Mouse (Mus musculus) hindbrain, embryonic 15.5 days (tissue): ENCODE measurements around the gene Pcsk6. TPM values are rescaled to one million over a fixed set of nuclear protein-coding genes. Genes with fewer than 3 reads are reported as not detected.
A peak's percentile ranks its signal among the peaks of the same experiment; 100 is the strongest.

Experiments used
- ATAC-seq: fragments of 200-750 bp; cut with Nextera tagmentation; 2 replicates; pipeline ENCODE4 v1.8.0; 2017; ENCODE audit warnings: low read depth, moderate number of reproducible peaks, moderate TSS enrichment; ENCODE audit not compliant: low FRiP score
- H3K27ac ChIP-seq: fragments of 300-500 bp; sonication (generic); replicated peaks from 2 replicates; pipeline ENCODE4 v1.5.1; 2015; ENCODE audit warnings: mild to moderate bottlenecking, inconsistent platforms
- H3K27me3 ChIP-seq: fragments of 300-500 bp; sonication (generic); 2 replicates; pipeline ENCODE4 v1.6.1; 2015; ENCODE audit warnings: control low read depth, inconsistent platforms
- H3K36me3 ChIP-seq: fragments of 300-500 bp; sonication (generic); 2 replicates; pipeline ENCODE4 v1.6.1; 2015; ENCODE audit warnings: control low read depth, inconsistent platforms
- H3K4me1 ChIP-seq: fragments of 300-500 bp; sonication (generic); replicated peaks from 2 replicates; pipeline ENCODE4 v1.6.1; 2015; ENCODE audit warnings: control low read depth, inconsistent platforms
- H3K4me2 ChIP-seq: fragments of 300-500 bp; sonication (generic); 2 replicates; pipeline ENCODE4 v1.6.1; 2015; ENCODE audit warnings: moderate library complexity, mild to moderate bottlenecking, inconsistent platforms
- H3K4me3 ChIP-seq: fragments of 300-500 bp; sonication (generic); 2 replicates; pipeline ENCODE4 v1.5.1; 2015; ENCODE audit warnings: mild to moderate bottlenecking, inconsistent platforms
- H3K9ac ChIP-seq: fragments of 300-500 bp; sonication (generic); 2 replicates; pipeline ENCODE4 v1.6.1; 2015; ENCODE audit warnings: inconsistent platforms
- H3K9me3 ChIP-seq: fragments of 300-500 bp; sonication (generic); 2 replicates; pipeline ENCODE4 v1.6.1; 2016; ENCODE audit warnings: control low read depth, inconsistent platforms
- WGBS: fragments of 180-500 bp; shearing (Covaris S2); methylation state at CpG from one replicate; pipeline ENCODE4 v1.1.7; 2015; 5-methylcytosine and 5-hydroxymethylcytosine counted together
- polyA plus RNA-seq: library from polyadenylated mRNA; unstranded; fragments of >200 nt; fragmentation: Nextera tagmentation; extraction: Ambion mirVana; gene quantifications from 2 replicates; pipeline ENCODE4 v1.2.1, GENCODE M21; 2015

Pcsk6 gene
- polyA plus RNA-seq, 1 experiment from 2014 or later: 1.8 TPM

DNA sequence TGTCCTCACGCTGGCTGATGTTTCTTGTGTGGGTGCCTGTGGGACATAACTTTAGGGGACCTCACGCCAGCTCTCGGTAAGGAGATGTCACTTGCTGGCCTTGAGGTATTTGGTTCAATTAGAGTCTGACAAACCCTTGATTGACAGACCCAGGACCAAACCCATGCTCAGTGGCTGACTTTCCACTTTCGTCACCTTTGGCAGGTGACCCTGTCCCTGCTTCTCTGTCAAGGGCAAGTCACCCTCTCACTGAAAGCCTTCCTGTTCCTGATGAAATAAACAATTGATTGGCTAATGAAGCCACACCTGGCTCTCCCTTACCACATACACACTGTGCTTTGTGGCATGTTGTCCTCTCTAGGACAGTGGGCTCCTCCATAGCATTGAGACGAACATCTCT lies 8.3 kb downstream of the Pcsk6 start:
- H3K4me2 ChIP-seq: no peak overlapping the region
- 92% methylated on average over 5 of the region's 5 CpGs for WGBS
- ATAC-seq: no peak

DNA sequence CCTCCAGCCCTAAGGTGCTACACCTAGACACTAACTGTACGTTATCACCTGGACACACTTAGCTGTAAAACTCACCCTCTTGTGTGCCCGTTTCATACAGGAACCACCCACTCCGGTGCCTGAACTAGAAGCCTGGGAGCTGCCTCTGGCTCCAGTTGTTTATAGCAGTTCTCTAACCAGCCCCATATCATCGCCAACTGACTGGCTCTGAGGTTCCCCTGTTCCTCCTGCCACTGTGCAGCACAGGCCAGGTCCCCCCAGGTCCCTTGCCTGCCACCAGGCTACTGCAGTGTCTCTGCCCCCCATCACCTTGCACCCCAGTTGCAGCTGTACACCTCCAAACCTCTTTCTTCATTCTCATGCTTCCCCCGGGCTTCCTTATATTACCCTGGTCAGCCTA lies 8.7 kb downstream of the Pcsk6 start:
- WGBS: 92% methylated on average over 5 of the region's 5 CpGs
- Histone ChIP-seq H3K27me3 (peaks cover under 1% of the 10 kb centered on the region; the same call in 1 of the 2 replicates), H3K4me3 (no peak overlapping the region), H3K9ac (no peak overlapping the region), H3K4me2 (no peak overlapping the region), H3K27ac (no peak overlapping the region), H3K36me3 (no peaks in the 10 kb centered on the region), H3K4me1 (peaks cover 21% of the 10 kb centered on the region), H3K9me3 (no peaks in the 10 kb centered on the region)
- no peak for ATAC-seq

More for the DNA sequence above, 8.3 kb downstream of the Pcsk6 start:
- H3K36me3 ChIP-seq: no peaks in the 10 kb centered on the region
- H3K27ac ChIP-seq: no peak overlapping the region
- H3K4me3 ChIP-seq: no peak overlapping the region
- H3K9ac ChIP-seq: no peak overlapping the region
- peaks cover 5% of the 10 kb centered on the region; the same call in 1 of the 2 replicates for H3K27me3 ChIP-seq
- peaks cover 21% of the 10 kb centered on the region for H3K4me1 ChIP-seq
- H3K9me3 ChIP-seq: no peaks in the 10 kb centered on the region

DNA sequence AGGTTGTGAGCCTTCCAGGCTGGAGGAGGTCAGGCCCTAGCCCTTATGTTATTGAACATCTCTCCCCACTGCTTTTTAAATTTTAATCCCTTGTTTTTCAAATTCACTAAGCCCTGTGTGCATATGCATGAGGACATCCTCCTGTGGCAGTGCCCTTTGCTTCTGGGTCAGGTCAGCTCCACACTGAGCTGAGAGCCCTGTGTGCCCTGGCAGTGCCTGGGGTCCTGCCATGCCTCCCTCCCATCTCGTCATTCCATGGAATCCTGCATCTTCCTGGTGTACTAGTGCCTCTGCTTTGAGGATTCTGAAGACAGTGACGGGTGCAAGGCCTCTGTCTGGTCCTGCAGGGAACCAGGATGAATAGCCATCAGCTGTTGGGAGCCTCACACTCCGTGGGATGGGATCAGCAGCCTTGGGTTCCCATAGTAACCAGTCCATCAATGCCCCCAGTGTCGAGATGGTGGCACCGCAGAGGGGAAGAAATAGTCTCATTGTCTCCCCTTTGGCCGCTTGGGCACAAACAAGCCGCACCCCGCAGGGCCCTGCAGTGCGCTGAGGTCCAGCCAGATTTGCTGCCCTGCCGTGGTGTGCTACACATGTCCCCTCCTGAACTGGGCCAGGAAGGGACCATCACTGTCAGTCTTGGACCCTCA lies 9.5 kb downstream of the Pcsk6 start:
- Histone ChIP-seq H3K4me3 (no peak overlapping the region), H3K4me1 (peaks cover 21% of the 10 kb centered on the region), H3K9ac (no peak overlapping the region), H3K27ac (no peak overlapping the region; the same call in 1 of the 2 replicates), H3K36me3 (no peaks in the 10 kb centered on the region), H3K27me3 (no peaks in the 10 kb centered on the region), H3K4me2 (no peak overlapping the region), H3K9me3 (no peaks in the 10 kb centered on the region)
- peak; percentile 89 for ATAC-seq
- 14% methylated on average over 10 of the region's 10 CpGs for WGBS

DNA sequence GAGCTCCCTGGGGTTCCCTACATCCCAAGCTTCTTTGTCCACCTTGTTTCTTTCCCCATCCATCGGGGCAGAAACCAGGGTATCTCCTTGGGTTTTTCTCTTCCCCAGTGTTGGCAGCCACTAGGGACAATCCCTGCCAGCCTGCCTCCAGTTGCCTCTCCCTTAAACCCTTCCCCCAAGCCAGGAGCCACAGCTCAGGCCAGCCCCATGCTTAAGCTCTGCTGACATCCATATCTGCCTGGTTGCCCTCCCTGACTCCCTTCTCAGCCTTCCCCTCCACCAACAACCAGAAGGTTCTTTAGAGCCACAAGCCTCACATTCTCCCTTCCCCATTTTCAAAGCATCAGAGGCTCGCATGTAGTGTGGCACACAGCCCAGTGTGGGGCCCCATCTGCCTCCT lies 10.3 kb downstream of the Pcsk6 start:
- ATAC-seq: no peak
- Histone ChIP-seq H3K9ac (no peak overlapping the region), H3K27ac (no peak overlapping the region), H3K4me1 (peaks cover 21% of the 10 kb centered on the region), H3K9me3 (no peaks in the 10 kb centered on the region), H3K27me3 (no peaks in the 10 kb centered on the region), H3K4me3 (no peak overlapping the region), H3K36me3 (no peaks in the 10 kb centered on the region), H3K4me2 (no peak overlapping the region)
- WGBS: 67% methylated on average over 2 of the region's 2 CpGs

DNA sequence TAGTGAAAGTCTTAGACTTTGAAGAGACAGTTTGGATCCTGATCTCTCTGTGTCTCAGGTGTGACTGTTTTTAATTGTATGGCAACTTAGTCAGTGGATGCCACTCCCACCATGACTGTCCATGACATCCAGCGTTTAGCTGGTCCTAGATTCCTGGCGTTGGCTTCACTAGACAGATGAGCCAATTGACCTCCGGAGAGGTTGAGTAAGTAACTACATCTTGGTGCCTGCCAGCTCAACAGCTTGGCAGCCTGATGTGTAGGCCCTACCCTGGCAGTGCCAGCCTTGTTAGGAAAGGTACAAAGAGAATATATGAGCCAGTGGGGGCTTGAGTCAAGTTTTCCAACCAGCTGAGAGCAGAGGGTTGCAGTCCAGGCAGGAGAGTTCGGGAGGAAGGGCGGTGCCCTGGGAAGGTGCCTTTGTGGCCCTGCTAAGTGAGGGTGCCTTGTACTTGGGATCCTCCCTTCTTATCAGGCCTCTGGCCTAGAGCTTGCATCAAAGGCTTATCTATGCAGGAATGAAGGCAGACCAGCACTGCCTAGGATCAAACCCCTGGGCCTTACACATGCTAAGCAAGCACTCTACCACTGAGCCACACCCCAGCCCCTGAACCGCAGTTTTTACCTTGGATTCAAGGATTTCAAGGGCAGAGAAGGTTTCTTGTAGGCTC lies 11.8 kb downstream of the Pcsk6 start:
- Histone ChIP-seq H3K9ac (no peak overlapping the region), H3K36me3 (no peaks in the 10 kb centered on the region), H3K27ac (no peak overlapping the region), H3K9me3 (no peaks in the 10 kb centered on the region), H3K4me2 (no peak overlapping the region), H3K4me1 (peaks cover 21% of the 10 kb centered on the region), H3K27me3 (no peaks in the 10 kb centered on the region), H3K4me3 (no peak overlapping the region)
- no peak for ATAC-seq
- 86% methylated on average over 6 of the region's 6 CpGs for WGBS

DNA sequence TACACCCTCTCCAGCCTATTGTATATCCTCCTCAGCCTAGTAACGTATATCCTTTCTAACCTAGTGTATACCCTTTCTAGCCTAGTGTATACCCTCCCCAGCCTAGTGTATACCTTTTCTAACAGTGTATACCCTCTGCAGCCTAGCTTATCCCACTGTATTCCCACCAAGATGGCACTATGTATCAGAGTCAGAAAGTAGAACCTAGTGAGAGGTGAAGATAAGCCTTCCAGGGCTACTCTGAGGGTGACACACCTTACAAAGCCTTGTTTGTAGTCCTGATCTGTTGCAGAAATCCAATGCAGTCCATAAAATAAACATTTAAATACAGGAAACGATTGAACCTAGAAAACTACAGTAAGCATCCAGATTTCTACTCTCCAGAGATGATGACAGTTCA lies 12.4 kb downstream of the Pcsk6 start:
- Histone ChIP-seq H3K4me1 (peaks cover 21% of the 10 kb centered on the region), H3K27ac (no peak overlapping the region), H3K27me3 (no peaks in the 10 kb centered on the region), H3K36me3 (no peaks in the 10 kb centered on the region), H3K4me2 (no peak overlapping the region), H3K9ac (no peak overlapping the region), H3K4me3 (no peak overlapping the region), H3K9me3 (no peaks in the 10 kb centered on the region)
- WGBS: 85% methylated on average over 2 of the region's 2 CpGs
- no peak for ATAC-seq

DNA sequence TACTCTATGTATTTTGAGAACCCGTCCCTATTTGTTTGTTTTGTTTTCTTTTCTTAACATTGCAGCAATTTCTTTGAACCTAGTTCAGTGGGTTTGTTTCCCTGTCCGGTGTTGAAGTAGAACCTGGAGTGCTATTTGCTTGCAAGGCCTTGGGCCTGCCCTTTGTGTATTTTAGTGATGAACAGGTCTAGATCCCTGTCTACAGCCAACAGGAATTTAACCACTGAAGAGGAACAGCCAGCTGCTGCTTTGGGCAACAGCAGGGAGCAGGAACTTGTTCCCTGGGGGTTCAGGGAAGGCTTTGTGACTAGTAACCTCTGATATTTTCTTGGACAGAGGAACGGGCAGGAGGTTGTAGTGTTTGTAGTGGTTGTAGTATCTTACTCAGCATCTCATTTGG lies 15.1 kb downstream of the Pcsk6 start:
- WGBS: 72% methylated on average over 3 of the region's 3 CpGs
- H3K36me3 ChIP-seq: no peaks in the 10 kb centered on the region
- no peak overlapping the region for H3K27ac ChIP-seq
- no peak overlapping the region for H3K4me2 ChIP-seq
- no peak for ATAC-seq
- H3K27me3 ChIP-seq: no peaks in the 10 kb centered on the region
- no peak overlapping the region for H3K9ac ChIP-seq
- no peaks in the 10 kb centered on the region for H3K9me3 ChIP-seq
- H3K4me3 ChIP-seq: no peak overlapping the region
- H3K4me1 ChIP-seq: peaks cover 13% of the 10 kb centered on the region

DNA sequence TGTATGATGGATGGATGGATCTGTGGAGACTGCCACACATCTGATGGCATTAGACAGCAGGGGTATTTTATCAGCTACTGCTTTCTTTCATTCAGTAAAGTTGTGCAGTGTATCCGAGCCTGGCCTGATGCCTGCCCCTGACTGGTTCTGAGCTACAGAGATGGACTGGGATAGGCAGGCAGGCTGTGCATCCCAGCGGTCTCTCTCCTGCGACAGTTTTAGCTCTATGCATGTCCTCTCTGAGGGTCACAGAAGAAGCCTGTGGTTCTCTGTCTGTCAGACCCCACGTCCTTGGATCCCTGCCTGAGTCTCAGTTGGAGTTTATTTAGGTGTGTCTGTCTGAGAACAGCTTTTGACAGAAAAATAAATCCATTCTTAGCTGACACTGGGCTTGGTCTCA lies 16.7 kb downstream of the Pcsk6 start:
- Histone ChIP-seq H3K27me3 (no peaks in the 10 kb centered on the region), H3K9ac (no peak overlapping the region), H3K27ac (no peak overlapping the region), H3K9me3 (no peaks in the 10 kb centered on the region), H3K4me2 (no peak overlapping the region), H3K4me1 (peaks cover 6% of the 10 kb centered on the region), H3K4me3 (no peak overlapping the region), H3K36me3 (no peaks in the 10 kb centered on the region)
- ATAC-seq: no peak
- 48% methylated on average over 4 of the region's 4 CpGs for WGBS

DNA sequence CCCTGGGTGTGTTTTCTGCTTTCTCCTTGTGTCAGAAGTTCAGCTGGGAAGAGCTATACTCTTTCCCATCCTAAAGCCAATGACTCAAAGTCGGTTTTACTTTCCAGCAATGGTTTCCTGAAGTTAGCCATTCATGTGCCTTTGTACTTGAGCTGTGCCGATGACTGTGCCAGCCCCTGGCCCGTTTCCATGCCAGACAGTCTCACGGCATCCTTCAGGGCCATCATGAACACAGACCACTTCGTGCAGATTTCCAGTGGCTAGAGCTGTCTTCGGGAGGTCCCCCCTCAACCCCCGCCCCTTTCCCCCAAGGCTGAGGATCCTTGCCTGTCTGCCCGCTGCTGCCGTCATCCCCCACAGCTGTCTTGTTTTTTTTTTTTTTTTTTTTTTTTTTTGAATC lies 17.8 kb downstream of the Pcsk6 start:
- Histone ChIP-seq H3K4me3 (no peak overlapping the region), H3K27ac (no peak overlapping the region)
- WGBS: 50% methylated on average over 9 of the region's 9 CpGs

DNA sequence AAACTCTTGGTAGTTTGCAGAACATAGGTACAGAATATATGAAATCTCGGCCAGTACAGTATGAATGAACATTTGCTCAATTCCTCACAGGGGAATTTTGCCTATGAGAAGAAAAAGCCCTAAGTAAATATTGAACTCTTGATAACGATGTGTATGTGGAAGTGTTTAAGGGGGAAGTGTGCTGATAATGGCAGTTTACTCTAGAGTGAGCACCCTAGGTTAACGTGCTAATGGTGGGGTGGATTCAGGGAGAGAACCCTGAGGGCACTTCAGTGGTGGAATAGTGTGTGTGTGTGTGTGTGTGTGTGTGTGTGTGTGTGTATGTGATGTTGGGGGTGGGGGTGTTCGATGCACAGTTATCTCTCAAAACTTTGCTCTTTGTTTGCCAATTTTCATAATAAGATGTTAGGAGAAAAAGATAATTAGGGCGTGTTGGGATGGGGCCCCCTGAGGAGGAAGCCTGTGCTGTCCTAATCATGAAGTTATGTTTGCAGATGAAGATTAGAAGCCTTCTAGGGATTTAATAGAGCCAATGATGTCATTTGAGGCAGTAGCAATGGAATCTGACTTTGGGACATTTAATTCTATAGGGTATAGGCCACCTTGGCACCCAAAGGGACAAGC lies 19.2 kb downstream of the Pcsk6 start:
- Histone ChIP-seq H3K4me3 (no peak overlapping the region), H3K27ac (no peak overlapping the region), H3K4me2 (0 out of 2 replicates have a peak overlapping the region, but pooled peaks have one; percentile 42), H3K9me3 (no peaks in the 10 kb centered on the region), H3K36me3 (no peaks in the 10 kb centered on the region), H3K9ac (no peak overlapping the region), H3K27me3 (no peaks in the 10 kb centered on the region), H3K4me1 (peaks cover 6% of the 10 kb centered on the region)
- ATAC-seq: no peak
- WGBS: 84% methylated on average over 5 of the region's 5 CpGs

More for the DNA sequence above, 17.8 kb downstream of the Pcsk6 start:
- H3K9me3 ChIP-seq: no peaks in the 10 kb centered on the region
- peak; percentile 54; the same call in 1 of the 2 replicates for ATAC-seq
- no peak overlapping the region for H3K4me2 ChIP-seq
- H3K4me1 ChIP-seq: peaks cover 6% of the 10 kb centered on the region
- H3K9ac ChIP-seq: no peak overlapping the region
- H3K27me3 ChIP-seq: no peaks in the 10 kb centered on the region
- no peaks in the 10 kb centered on the region for H3K36me3 ChIP-seq

DNA sequence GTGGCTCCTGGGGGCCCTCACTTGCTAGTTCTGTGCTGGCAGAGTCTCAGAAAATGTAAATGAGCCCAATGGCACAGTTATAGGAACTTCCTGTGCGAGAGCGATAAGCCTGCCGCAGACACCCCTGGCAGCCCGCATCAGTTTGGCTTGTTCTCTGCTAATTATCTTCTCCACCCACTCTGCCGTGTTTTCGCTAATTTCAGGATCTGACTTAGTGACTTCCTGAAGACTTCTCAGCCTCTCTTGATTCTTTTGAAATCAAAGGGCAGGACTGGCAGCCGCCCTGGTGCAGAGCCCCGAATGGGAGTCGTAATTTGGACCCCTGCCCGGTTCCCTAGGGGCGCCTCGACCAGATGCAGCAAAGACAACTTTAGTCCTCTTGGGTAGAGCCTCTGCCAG lies 19.8 kb downstream of the Pcsk6 start:
- H3K4me3 ChIP-seq: no peak overlapping the region
- 53% methylated on average over 12 of the region's 12 CpGs for WGBS
- H3K9ac ChIP-seq: no peak overlapping the region
- H3K36me3 ChIP-seq: no peaks in the 10 kb centered on the region
- no peaks in the 10 kb centered on the region for H3K27me3 ChIP-seq
- H3K9me3 ChIP-seq: no peaks in the 10 kb centered on the region
- peak overlapping the region; percentile 42 for H3K4me2 ChIP-seq
- peaks cover 6% of the 10 kb centered on the region for H3K4me1 ChIP-seq
- peak; percentile 54; the same call in 1 of the 2 replicates for ATAC-seq
- no peak overlapping the region for H3K27ac ChIP-seq

DNA sequence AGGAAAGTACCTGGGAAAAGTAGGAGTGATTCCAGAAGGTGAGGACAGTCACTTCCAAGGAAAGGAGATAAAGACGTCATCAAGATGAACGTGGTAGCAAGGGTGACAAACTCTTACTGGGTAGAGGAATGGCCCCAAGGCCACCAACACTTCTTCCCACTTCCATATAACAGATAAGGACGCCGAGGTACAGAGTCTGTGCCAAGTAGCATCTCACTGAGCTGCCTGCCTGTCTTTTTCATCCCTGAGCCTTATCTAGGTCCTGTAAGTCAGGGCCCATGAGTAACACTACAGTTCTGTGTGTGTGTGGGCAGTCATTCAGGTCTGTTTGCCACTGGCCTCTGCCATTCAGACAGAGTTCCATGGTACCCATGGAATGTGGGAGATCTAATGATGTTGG lies 23.4 kb downstream of the Pcsk6 start:
- 90% methylated on average over 4 of the region's 4 CpGs for WGBS
- no peak overlapping the region for H3K27ac ChIP-seq
- H3K4me1 ChIP-seq: peaks cover 6% of the 10 kb centered on the region
- no peaks in the 10 kb centered on the region for H3K27me3 ChIP-seq
- H3K4me3 ChIP-seq: no peak overlapping the region
- no peaks in the 10 kb centered on the region for H3K36me3 ChIP-seq
- H3K9ac ChIP-seq: no peak overlapping the region
- H3K9me3 ChIP-seq: no peaks in the 10 kb centered on the region
- no peak overlapping the region for H3K4me2 ChIP-seq
- no peak for ATAC-seq
